Mouse (Mus musculus) layer of hippocampus, adult 11-12 months (tissue): Measurements from ENCODE around the gene Tomm7.
"Not testable (repeated sequence)": the region's sequence is repeated elsewhere in the genome, so short reads cannot be mapped to it uniquely, and the experiment has no call there.

Experiments
- DNase-seq: peaks from one replicate; pipeline ENCODE4 v3.0.0; 2022; ENCODE audit warnings: low spot score

Gene Tomm7

GRCm38 (mm10) chr5:23843674-23844530 lies at the start of gene Tomm7:
TSS of gene Tomm7 (minus strand) at chr5:23844161.
- DNase-seq, result peak; percentile 96

- no peak for DNase-seq
Observed at GRCm38 (mm10) chr5:23893156-23893863, 49.3 kb upstream of the Tomm7 start.

- peak; percentile 84 for DNase-seq
Observed at GRCm38 (mm10) chr5:23890734-23891133, 46.8 kb upstream of the Tomm7 start.

- no peak for DNase-seq
Observed at GRCm38 (mm10) chr5:23889461-23889860, 45.5 kb upstream of the Tomm7 start.

GRCm38 (mm10) chr5:23887111-23887510 lies 43.1 kb upstream of the Tomm7 start:
- no peak for DNase-seq

GRCm38 (mm10) chr5:23874457-23874856 lies 30.5 kb upstream of the Tomm7 start:
- DNase-seq, result peak; percentile 27

GRCm38 (mm10) chr5:23872586-23872985 lies 28.6 kb upstream of the Tomm7 start:
- DNase-seq, result no peak

- not testable (repeated sequence) for DNase-seq
Observed at GRCm38 (mm10) chr5:23871323-23871722, 27.4 kb upstream of the Tomm7 start.

- DNase-seq, result no peak
Observed at GRCm38 (mm10) chr5:23865941-23866340, 22.0 kb upstream of the Tomm7 start.

- no peak for DNase-seq
Observed at GRCm38 (mm10) chr5:23864054-23864965, 20.3 kb upstream of the Tomm7 start.

- DNase-seq, result no peak
Observed at GRCm38 (mm10) chr5:23863166-23864053, 19.4 kb upstream of the Tomm7 start.

- DNase-seq, result no peak
Observed at GRCm38 (mm10) chr5:23862291-23862690, 18.3 kb upstream of the Tomm7 start.

- no peak for DNase-seq
Observed at GRCm38 (mm10) chr5:23861721-23862120, 17.8 kb upstream of the Tomm7 start.

- DNase-seq, result no peak
Observed at GRCm38 (mm10) chr5:23859896-23860295, 15.9 kb upstream of the Tomm7 start.

GRCm38 (mm10) chr5:23859087-23859718 lies 15.2 kb upstream of the Tomm7 start:
- no peak for DNase-seq

GRCm38 (mm10) chr5:23858643-23859042 lies 14.7 kb upstream of the Tomm7 start:
- no peak for DNase-seq

GRCm38 (mm10) chr5:23858001-23858400 lies 14.0 kb upstream of the Tomm7 start:
- no peak for DNase-seq

- DNase-seq, result no peak
Observed at GRCm38 (mm10) chr5:23857189-23857588, 13.2 kb upstream of the Tomm7 start.

GRCm38 (mm10) chr5:23856164-23856563 lies 12.2 kb upstream of the Tomm7 start:
- no peak for DNase-seq

- no peak for DNase-seq
Observed at GRCm38 (mm10) chr5:23855484-23855883, 11.5 kb upstream of the Tomm7 start.

- not testable (repeated sequence) for DNase-seq
Observed at GRCm38 (mm10) chr5:23852916-23853315, 9.0 kb upstream of the Tomm7 start.
